Mouse (Mus musculus): ENCODE measurements around the gene Maml2.

Maml2 gene

GRCm38 (mm10) chr9:13310236-13310635 lies 12.5 kb downstream of the Maml2 start:
- DNase-seq = no peak

- DNase-seq = no peak
These were observed 13.3 kb downstream of the Maml2 start for GRCm38 (mm10) chr9:13311094-13311493.

GRCm38 (mm10) chr9:13313923-13314322 lies 16.2 kb downstream of the Maml2 start:
- DNase-seq = no peak

GRCm38 (mm10) chr9:13314577-13315004 lies 16.8 kb downstream of the Maml2 start:
- no peak for DNase-seq

- DNase-seq = no peak
These were observed 17.6 kb downstream of the Maml2 start for GRCm38 (mm10) chr9:13315393-13315792.

- DNase-seq = no peak
These were observed 21.8 kb downstream of the Maml2 start for GRCm38 (mm10) chr9:13319566-13319965.

GRCm38 (mm10) chr9:13320800-13321364 lies 23.1 kb downstream of the Maml2 start:
- DNase-seq = no peak

GRCm38 (mm10) chr9:13323074-13323473 lies 25.3 kb downstream of the Maml2 start:
- no peak for DNase-seq

- DNase-seq = no peak
These were observed 25.9 kb downstream of the Maml2 start for GRCm38 (mm10) chr9:13323612-13324011.

GRCm38 (mm10) chr9:13414230-13414766 lies 116.5 kb downstream of the Maml2 start:
- no peak for DNase-seq

GRCm38 (mm10) chr9:13425031-13425940 lies 127.5 kb downstream of the Maml2 start:
- DNase-seq = peak; percentile 74

GRCm38 (mm10) chr9:13429477-13430125 lies 131.8 kb downstream of the Maml2 start:
- no peak for DNase-seq

- DNase-seq = no peak
These were observed 132.5 kb downstream of the Maml2 start for GRCm38 (mm10) chr9:13430302-13430701.

GRCm38 (mm10) chr9:13430744-13431143 lies 133.0 kb downstream of the Maml2 start:
- no peak for DNase-seq

GRCm38 (mm10) chr9:13431646-13432045 lies 133.9 kb downstream of the Maml2 start:
- DNase-seq = no peak

GRCm38 (mm10) chr9:13433501-13434090 lies 135.8 kb downstream of the Maml2 start:
- no peak for DNase-seq

- no peak for DNase-seq
These were observed 143.2 kb downstream of the Maml2 start for GRCm38 (mm10) chr9:13440911-13441310.

GRCm38 (mm10) chr9:13442012-13442735 lies 144.4 kb downstream of the Maml2 start:
- DNase-seq = no peak

GRCm38 (mm10) chr9:13443484-13444211 lies 145.9 kb downstream of the Maml2 start:
- DNase-seq = no peak

- DNase-seq = no peak
These were observed 148.5 kb downstream of the Maml2 start for GRCm38 (mm10) chr9:13446236-13446635.

- DNase-seq = no peak
These were observed 149.0 kb downstream of the Maml2 start, which contains the start of gene Gm17571 for GRCm38 (mm10) chr9:13446703-13447285. Gene Gm17571 (minus strand): TSS chr9:13446753.
